Mouse (Mus musculus) stomach, postnatal 0 days (tissue): ENCODE measurements around the gene Ctnna2.

ENCODE experiments used
- CTCF ChIP-seq: IDR thresholded peaks from 2 replicates; pipeline ENCODE4 v1.5.1; 2016; ENCODE audit warnings: antibody characterized with exemption, low read depth, mild to moderate bottlenecking, moderate library complexity
- EP300 ChIP-seq: optimal IDR thresholded peaks from 2 replicates; pipeline ENCODE3; 2016; ENCODE audit warnings: antibody characterized with exemption

DNA sequence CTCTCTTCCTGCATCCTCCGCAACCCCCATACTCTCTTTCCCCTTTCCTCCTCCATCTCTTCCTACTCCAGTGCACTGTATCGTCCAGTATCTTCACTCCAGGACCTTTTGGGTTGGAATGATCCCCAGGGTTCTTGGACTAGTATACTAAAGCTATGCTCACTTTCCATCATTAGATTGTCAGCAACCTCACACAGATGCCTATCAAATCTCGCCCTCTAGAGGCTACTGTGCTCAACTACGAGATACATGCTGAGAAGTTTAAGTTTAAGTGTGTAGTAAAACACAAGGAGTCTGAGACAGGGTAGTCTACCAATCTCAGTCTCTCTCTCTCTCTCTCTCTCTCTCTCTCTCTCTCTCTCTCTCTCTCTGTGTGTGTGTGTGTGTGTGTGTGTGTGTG is 396.9 kb downstream of the Ctnna2 start:
- TF ChIP-seq CTCF (peak; percentile 68), EP300 (no peak)
